Comparison of ENCODE assay signal across 9 mouse cellular contexts in genomic region chr5:147834841-147835500, GRCm38 (mm10). TPM values are rescaled to one million over a fixed set of nuclear protein-coding genes. Genes with fewer than 3 reads are reported as not detected.
DNase-seq lines count a peak whose midpoint lies in the region; ATAC-seq and TF ChIP-seq lines count a peak whose summit lies in the region.
"Had no signal": no experiment of that assay in that cellular context is flagged by ENCODE, and none has a peak within 500 bp of the region (broad histone marks: within the 10 kb centered on the region; RNA-seq: fewer than 3 reads in every experiment).

No protein-coding gene starts in this region.

- no peak for ATAC-seq in kidney, embryonic 14.5 days (ENCODE audit: low FRiP score, low TSS enrichment)
- no peak for ATAC-seq in midbrain, embryonic 14.5 days (ENCODE audit: low FRiP score, low TSS enrichment)
- no peak for ATAC-seq in megakaryocyte-erythroid progenitor cell, adult 5-6 weeks (replicated peaks; ENCODE audit: low FRiP score, low TSS enrichment, poor library complexity, severe bottlenecking)

- 5% methylated on average over 17 of the region's 17 CpGs for WGBS in kidney, embryonic 14.5 days
- WGBS in kidney, adult 2 months, result 17% methylated on average over 17 of the region's 17 CpGs
- 5% methylated on average over 17 of the region's 17 CpGs for WGBS in midbrain, embryonic 14.5 days

- peak; percentile 12 to 24 for DNase-seq in adrenal gland, postnatal 36 days
- no peak for DNase-seq in adrenal gland, adult 2 months
- DNase-seq in kidney, adult 11 months, result peak; percentile 17
- peak; percentile 49 for DNase-seq in kidney, adult 2 months
- DNase-seq in midbrain, embryonic 14.5 days, result no peak
- no peak for DNase-seq in thymus, adult 18-20 months
- DNase-seq: gastrocnemius, postnatal 25 days had no signal

- TF ChIP-seq CTCF in kidney, adult 2 months (conservative IDR thresholded peaks at IDR 0.05; ENCODE audit: insufficient read depth, insufficient read length, low read depth, low read length), result no peak

- no peak overlapping the region for H3K4me3 ChIP-seq in kidney, embryonic 14.5 days (ENCODE audit: low read length)
- no peak overlapping the region for H3K4me3 ChIP-seq in kidney, adult 2 months (ENCODE audit: insufficient read depth, low read depth, low read length)
- no peak overlapping the region for H3K4me3 ChIP-seq in midbrain, embryonic 14.5 days (replicated peaks; ENCODE audit: low read depth, low read length)

- H3K27me3 ChIP-seq in kidney, embryonic 14.5 days (ENCODE audit: control insufficient read depth, insufficient read depth, low read length), result 0 out of 2 replicates have a peak, but pooled peaks cover 3% of the 10 kb centered on the region
- no peaks in the 10 kb centered on the region for H3K27me3 ChIP-seq in kidney, adult 2 months (replicated peaks; ENCODE audit: control insufficient read depth, insufficient read depth, low read length)
- no peaks in the 10 kb centered on the region for H3K27me3 ChIP-seq in midbrain, embryonic 14.5 days (ENCODE audit: control insufficient read depth, insufficient read depth, low read length)

- no peak for TF ChIP-seq POLR2A in kidney, adult 2 months (IDR thresholded peaks at IDR 0.05; ENCODE audit: low read depth, low read length)

- no peak overlapping the region for H3K9ac ChIP-seq in kidney, embryonic 14.5 days (ENCODE audit: low read depth, low read length)
- H3K9ac ChIP-seq in midbrain, embryonic 14.5 days (replicated peaks; ENCODE audit: low read length), result no peak overlapping the region

- H3K36me3 ChIP-seq in kidney, embryonic 14.5 days (ENCODE audit: control insufficient read depth, insufficient read depth, low read length), result no peaks in the 10 kb centered on the region
- H3K36me3 ChIP-seq in kidney, adult 2 months (ENCODE audit: control insufficient read depth, insufficient read depth, low read length), result no peaks in the 10 kb centered on the region
- no peaks in the 10 kb centered on the region for H3K36me3 ChIP-seq in midbrain, embryonic 14.5 days (ENCODE audit: control insufficient read depth, insufficient read depth, low read length)

- no peak overlapping the region for H3K27ac ChIP-seq in kidney, embryonic 14.5 days (ENCODE audit: low read depth, low read length)
- no peak overlapping the region for H3K27ac ChIP-seq in kidney, adult 2 months (ENCODE audit: insufficient read depth, low read depth, low read length)
- H3K27ac ChIP-seq in midbrain, embryonic 14.5 days (replicated peaks; ENCODE audit: low read depth, low read length), result no peak overlapping the region

- H3K4me2 ChIP-seq in kidney, embryonic 14.5 days (replicated peaks; ENCODE audit: low read depth, low read length), result no peak overlapping the region; the same call in 1 of the 2 replicates
- H3K4me2 ChIP-seq in midbrain, embryonic 14.5 days (ENCODE audit: low read length), result peak overlapping the region; percentile 15; the same call in 1 of the 2 replicates

- H3K4me1 ChIP-seq in kidney, embryonic 14.5 days (ENCODE audit: control insufficient read depth, insufficient read depth, low read length), result peaks cover 6% of the 10 kb centered on the region; the same call in 1 of the 2 replicates
- H3K4me1 ChIP-seq in kidney, adult 2 months (ENCODE audit: control insufficient read depth, insufficient read depth, low read length), result no peaks in the 10 kb centered on the region
- H3K4me1 ChIP-seq in midbrain, embryonic 14.5 days (ENCODE audit: control insufficient read depth, insufficient read depth, low read length), result no peaks in the 10 kb centered on the region

- H3K9me3 ChIP-seq in kidney, embryonic 14.5 days (ENCODE audit: control insufficient read depth, low read length), result no peaks in the 10 kb centered on the region
- H3K9me3 ChIP-seq in midbrain, embryonic 14.5 days (ENCODE audit: control insufficient read depth, low read length), result no peaks in the 10 kb centered on the region

RNA-seq across cellular contexts. Expression of gene Pomp, which starts 25.3 kb away (rescaled TPM):
- total RNA-seq in adrenal gland, postnatal 36 days (2021), result 100 to 1,000 TPM; 212 to 227 TPM
- total RNA-seq in adrenal gland, adult 2 months (2021), result 100 to 1,000 TPM; 187 to 199 TPM
- 12.2 and 21.1 TPM in 2 replicates for polyA plus RNA-seq in adrenal gland, adult 2 months (2012; rRNA removed)
- polyA plus RNA-seq in kidney, embryonic 14.5 days (2014; fragmentation: Nextera tagmentation; extraction: Ambion mirVana), result 495 and 603 TPM in 2 replicates
- polyA plus RNA-seq in kidney, adult 2 months (2012; rRNA removed), result 74.6 and 109 TPM in 2 replicates
- polyA plus RNA-seq in midbrain, embryonic 14.5 days (2014; fragmentation: Nextera tagmentation; extraction: Ambion mirVana), result 491 and 555 TPM in 2 replicates
- total RNA-seq in megakaryocyte-erythroid progenitor cell, adult 5-6 weeks (2014; fragmentation: Nextera tagmentation), result 142 and 148 TPM in 2 replicates
- total RNA-seq in megakaryocyte-erythroid progenitor cell, adult 5-6 weeks (2017), result 204 and 300 TPM in 2 replicates

RNA-seq across cellular contexts. Expression of gene Slc46a3, which starts 59.6 kb away (rescaled TPM):
- 10 to 100 TPM; 13.9 to 18.6 TPM for total RNA-seq in adrenal gland, postnatal 36 days (2021)
- 10 to 100 TPM; 17.1 to 19.8 TPM for total RNA-seq in adrenal gland, adult 2 months (2021)
- 49.2 and 55.1 TPM in 2 replicates for polyA plus RNA-seq in adrenal gland, adult 2 months (2012; rRNA removed)
- 1.2 and 1.8 TPM in 2 replicates for polyA plus RNA-seq in kidney, embryonic 14.5 days (2014; fragmentation: Nextera tagmentation; extraction: Ambion mirVana)
- 36.9 and 48.5 TPM in 2 replicates for polyA plus RNA-seq in kidney, adult 2 months (2012; rRNA removed)
- 2.9 and 4.6 TPM in 2 replicates for polyA plus RNA-seq in midbrain, embryonic 14.5 days (2014; fragmentation: Nextera tagmentation; extraction: Ambion mirVana)
- total RNA-seq in megakaryocyte-erythroid progenitor cell, adult 5-6 weeks (2014; fragmentation: Nextera tagmentation), result 23.9 and 24.2 TPM in 2 replicates
- total RNA-seq in megakaryocyte-erythroid progenitor cell, adult 5-6 weeks (2017), result 13.8 and 16.7 TPM in 2 replicates

Comparison
In these comparisons a context has a peak if more than half of its experiments do, and no peak if none do; other contexts are left out.
1. DNase-seq: peak in adrenal gland, postnatal 36 days (2 of 2), kidney, adult 11 months (single experiment) and kidney, adult 2 months (single experiment); none in adrenal gland, adult 2 months (single experiment), midbrain, embryonic 14.5 days (single experiment) and thymus, adult 18-20 months (0 of 2).